Mouse (Mus musculus) cerebellum, postnatal 25 days (tissue): ENCODE results near the gene Tsen34.

Experiments
- DNase-seq, 2 experiments: peaks; one replicate each; pipeline ENCODE4 v3.0.0; 2021; ENCODE audit warnings: mixed read lengths in 2 of 2

The Tsen34 gene

DNA sequence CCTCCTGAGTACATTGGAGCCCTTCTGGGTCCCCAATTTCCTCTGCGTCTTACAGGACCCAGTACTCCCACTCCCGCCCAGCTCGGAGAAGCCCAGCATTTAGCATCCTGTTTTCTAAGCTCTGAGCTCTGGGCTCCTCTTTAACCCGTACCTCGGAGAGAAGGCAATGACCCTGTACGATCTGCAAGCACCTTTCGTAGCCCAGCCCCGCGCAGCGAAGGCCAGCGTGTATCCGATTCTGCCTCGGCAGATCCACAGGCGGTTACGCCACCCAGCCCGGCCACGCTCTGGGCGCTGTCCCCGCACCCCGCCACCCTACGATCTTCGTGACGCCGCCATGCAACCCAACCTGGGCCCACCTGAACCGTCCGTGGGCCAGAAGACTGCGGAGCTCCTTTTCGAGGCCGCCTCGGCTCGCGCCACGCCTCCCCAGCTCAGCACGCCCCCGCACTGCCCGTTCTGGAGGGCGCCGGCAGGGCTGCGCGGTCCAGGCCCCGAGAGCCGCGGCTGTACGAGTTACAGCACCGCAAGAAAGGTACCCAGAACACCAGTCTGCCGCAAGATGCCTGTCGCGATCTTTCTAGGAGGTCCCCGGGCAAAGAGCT lies at the start of gene Tsen34:
TSS of gene Tsen34 (plus strand) at position 482 of the 605 bp plus-strand sequence.
- no peak for DNase-seq

DNA sequence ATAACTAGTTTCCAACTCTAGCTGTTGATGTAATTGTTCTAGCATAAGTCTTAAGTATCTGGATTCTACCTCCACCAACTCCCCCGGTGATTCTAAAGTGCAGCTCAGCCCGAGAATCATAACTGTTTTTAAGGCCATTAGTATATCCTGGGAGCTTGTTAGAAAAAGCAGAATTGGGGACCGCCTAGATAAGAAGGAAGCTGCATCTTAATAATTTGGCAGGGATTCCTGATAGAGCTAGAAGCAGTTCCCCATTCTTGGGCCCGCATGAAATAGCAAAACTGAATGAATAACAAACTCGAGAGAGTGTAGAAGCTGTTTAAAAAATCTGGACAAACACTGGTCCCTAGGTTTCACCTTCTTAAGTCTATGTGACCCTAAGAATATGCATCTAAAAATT lies 49.3 kb upstream of the Tsen34 start:
- no peak for DNase-seq

DNA sequence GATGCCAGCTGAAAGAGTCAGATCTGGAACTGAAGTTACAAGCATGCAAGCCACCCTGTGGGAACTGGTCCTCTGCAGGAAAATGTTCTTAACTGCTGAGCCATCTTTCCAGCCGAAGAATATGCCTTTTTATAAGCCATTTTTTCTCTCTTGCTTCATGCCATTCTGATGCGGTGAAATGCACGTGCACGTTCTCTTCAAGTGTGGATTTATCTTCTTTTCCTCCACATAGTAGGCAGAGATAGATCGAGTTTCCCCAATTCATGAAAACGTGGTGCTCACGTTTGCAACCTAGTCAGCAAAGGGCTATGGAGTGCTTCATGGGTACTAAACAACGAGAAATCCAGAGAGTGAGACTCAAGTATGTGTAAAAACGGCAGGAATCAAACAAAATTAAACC lies 48.8 kb upstream of the Tsen34 start:
- no peak for DNase-seq

DNA sequence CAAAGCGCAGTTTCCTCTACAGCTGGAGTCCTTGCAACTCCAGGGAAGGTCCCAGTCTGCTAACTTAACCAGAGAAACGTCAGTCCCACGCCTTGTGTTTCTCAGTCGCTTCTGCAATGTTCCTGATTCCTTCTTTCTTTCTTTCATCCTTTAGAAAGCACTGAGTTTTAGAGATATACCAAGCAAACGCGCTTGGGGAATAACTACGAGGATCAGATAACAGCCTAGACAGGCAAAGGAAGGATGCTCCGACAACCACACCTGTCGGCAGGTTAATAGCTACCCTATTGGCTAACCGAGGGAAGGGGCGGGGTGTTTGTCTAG lies 48.4 kb upstream of the Tsen34 start:
- peak in 1 of 2 experiments; percentile 96 for DNase-seq

DNA sequence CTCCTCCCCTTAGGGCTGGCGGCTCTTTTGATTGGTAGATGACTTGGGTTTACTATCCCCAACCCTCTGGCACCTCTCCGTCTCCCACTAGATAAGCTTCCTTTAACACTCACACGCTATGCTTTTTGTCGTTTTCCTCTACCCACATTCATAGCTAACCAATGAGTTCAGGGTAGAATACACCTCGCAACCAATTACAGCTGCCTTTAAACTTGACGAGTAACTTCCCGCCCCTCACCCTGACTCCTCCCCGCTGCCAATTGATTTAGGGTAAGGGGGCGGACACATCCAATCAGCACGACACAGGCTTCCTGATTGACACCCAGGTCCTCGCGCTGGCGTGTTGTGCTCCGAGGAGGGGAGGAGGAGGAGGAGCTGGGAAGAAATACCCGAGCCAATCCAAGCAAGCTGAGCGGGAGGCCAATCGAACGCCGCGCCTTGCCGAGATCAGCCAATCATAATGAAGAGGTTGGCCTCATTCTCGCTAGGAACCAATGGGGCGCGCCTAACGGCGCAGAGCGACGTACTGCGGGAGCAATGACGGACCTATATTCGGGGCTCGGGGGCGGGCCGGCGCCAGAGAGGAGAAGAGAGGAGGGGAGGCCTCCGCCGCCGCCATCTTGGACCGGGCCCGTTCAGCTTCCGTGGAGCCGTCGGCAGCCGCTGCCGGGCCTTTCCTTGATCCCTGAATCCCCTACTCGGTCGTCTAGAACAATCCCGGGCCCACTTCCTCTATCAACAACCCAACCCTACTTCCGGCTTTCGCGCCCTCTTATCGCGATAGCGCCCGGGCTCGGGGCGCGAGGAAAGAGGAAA lies 47.8 kb upstream of the Tsen34 start, which contains the start of gene Cnot3:
TSS of gene Cnot3 (plus strand) at position 597 of the 816 bp plus-strand sequence.
- DNase-seq = peak; percentile 97 to 98

DNA sequence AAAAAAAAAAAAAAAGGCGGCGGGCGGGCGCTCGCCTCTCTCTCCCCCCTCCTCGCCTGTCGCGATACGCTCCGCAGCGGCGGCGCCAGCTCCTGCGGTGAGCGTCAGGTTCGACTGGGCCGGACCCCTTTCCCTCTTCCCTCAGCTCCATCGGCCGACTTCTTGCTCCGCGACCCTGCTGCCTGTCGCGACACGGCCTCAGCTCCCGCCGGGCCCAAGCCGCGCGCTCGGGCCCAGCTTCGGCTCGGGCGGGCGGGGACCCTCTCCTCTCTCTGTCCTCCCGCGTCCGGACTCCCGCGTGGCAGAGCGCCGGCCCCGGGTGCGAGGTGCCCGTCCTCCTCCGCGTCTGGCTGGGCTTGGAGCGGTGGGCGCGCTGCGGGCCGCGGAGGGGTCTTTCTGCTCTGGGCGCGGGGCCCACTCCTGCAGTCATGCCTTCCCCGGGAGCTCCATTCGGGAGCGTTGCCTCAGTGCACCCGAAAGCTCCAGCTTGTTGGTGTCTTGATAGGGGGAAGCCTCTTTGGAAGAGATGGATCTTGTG lies 47.1 kb upstream of the Tsen34 start:
- DNase-seq = no peak

DNA sequence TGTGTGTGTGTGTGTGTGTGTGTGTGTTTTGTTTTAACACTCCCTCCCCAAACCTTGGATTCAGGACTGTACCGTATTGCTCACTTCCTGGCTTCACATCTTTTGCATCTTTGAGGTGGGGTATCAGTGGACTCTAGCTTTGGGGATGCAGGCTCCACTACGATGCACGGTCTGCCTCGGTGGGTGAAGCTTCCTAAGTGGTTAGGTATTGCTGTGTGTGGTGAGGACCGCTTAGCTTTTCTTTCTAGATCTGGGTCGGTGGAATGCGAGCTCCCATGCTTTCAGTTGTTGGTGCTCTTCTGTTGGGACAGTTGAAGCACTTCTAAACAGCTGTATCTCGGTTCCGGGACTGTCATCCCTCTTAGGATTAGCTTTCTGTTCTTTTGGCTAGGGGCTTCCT lies 46.5 kb upstream of the Tsen34 start:
- no peak for DNase-seq

DNA sequence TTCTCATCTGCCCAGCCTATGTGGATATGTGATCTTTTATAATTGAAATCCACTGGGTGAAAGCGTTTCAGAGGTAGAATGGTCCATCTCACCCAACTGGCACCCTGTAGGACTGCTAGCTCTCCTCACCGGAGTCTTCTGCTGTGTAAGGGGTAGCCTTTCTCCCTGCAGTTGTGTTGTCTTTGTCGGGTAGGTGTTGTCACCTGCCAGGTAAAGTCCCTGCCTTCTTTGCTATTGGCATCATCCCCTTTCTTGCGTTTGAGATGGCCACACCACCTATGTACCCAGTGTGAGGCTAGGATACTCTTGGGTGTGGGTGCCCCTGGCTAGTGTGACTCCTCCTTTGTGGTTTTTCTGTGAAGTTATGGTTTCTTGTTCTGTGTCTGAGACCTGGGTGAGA lies 46.0 kb upstream of the Tsen34 start:
- DNase-seq = no peak

DNA sequence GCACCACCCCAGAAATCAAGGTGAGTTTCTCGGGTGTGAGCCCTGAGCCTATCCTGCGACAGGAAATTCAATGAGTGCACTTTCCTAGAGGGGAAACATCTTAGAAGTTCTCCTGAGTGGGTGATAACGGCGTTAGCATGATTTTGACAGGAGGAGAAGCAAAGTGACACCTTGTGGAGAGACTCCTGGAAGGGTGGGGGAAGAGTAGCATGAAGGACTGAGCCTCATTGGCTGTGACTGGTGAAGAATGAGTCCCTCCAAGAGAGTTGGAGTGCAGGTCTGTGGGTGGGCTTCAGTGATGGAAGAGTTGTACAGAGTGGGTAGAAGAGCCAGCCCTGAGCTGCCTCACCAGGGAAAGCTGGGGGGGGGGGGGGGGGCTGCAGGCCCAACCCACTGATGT lies 35.7 kb upstream of the Tsen34 start:
- no peak for DNase-seq

DNA sequence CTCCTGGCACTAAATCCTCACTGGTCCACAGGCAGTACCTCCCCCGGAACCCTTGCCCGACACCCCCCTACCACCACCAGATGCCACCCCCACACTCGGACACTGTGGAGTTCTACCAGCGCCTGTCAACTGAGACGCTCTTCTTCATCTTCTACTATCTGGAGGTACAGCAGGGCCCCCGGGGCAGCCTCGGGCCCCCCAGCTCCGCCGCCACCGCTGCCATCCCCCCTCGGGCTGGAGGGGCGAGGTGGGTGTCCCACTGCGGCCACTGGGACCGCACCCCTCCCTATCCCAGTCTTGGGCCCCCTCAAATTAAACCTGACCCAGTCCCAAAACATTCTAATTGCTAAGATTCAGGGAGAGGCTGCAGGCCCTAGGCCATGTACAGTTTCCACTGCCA lies 34.1 kb upstream of the Tsen34 start:
- no peak for DNase-seq

DNA sequence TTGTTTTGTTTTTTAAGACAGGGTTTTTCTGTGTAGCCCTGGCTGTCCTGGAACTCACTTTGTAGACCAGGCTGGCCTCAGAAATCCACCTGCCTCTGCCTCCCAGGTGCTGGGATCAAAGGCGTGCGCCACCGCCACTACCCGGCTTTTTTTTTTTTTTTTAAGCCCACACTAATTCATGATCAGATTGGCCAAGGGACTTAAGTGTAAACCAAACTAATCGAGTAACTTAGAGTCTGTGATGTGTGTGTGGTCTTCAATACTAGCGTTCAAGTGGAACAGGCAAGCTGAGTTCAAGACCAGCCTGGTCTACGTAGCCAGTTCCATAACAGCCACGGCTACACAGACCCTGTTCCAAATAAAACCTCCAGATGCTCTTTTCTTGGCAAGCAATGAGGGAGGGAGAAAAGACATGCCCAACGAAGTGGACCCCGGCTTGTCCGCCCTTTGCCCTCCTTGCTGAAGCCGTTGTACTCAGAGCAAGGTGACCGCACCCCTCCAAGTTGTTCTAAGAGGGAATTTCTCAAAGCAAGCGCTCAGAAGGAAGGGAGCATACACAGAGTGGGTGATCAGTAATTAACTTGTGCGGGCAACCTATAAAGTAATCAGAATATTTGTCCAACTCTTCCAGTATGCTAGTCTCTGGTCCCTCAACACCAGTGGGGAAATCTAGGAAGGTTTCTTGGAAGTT lies 28.0 kb upstream of the Tsen34 start:
- DNase-seq = no peak

DNA sequence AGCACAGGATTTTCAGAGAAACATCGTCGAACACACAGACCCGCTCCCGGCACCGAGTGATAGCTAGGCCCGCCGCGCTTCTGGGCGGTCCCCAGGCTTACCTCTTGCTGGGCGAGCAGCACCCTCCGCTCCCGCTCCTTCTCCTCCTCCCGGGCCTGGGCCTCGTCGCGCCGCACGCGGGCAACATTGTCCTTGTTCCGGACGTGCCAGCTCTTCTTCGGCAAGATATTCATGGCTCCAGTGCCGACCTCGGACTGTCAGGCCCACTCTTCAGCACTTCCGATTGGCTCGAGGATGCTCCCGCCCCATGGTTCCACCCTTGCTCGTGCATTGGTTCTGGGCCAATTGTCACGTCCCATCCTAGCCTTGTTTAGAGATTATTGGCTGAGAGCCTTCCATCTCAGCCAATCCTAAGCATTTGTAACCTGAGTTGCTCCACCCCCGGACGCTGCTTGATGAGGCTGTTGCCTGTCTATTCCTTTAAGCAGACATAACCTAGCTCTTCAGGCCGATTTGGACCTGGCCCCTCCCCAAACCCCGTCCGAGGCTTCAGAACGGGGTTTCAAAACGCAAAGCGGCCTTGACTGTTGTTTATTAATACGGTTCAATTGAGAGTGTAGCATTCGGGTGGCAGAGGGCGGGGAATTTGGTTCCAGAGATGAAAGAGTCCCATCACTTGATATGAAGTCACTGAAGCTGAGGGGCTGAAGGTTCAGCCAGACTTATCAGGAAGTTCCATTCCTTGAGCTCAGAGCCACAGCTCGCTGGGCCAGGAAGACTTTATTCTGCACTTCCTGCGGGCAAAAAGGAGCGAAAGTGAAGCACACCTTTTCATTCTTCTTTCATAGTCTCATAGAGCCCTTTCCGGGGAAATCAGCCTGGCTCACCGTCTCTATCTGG lies 27.2 kb upstream of the Tsen34 start, which contains the start of gene Leng1:
TSS of gene Leng1 (minus strand) at position 626 of the 900 bp plus-strand sequence.
- peak; percentile 95 to 96 for DNase-seq

DNA sequence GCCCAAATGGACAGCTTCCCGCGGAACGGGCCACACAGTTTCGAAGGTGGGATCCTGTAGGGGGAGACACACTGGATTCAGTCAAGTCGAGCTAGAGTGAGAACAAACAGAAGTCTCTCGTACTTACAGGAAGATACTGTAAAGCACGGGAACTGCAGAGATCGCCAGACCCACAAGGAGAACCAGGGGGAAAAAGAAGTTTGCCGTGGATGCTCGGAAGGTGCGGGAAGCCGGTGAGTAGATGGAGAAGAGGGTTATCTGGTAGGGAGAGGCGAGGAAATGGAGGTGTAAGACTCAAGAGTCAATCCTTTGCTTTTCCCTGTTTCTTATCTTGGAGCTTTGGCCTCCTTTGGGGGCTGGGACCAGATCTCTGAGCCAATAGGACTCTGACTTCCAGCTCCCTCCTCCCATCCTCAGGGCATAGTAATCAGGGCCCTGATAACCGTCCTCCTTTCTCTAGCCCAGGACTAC lies 25.7 kb upstream of the Tsen34 start:
- DNase-seq = no peak

DNA sequence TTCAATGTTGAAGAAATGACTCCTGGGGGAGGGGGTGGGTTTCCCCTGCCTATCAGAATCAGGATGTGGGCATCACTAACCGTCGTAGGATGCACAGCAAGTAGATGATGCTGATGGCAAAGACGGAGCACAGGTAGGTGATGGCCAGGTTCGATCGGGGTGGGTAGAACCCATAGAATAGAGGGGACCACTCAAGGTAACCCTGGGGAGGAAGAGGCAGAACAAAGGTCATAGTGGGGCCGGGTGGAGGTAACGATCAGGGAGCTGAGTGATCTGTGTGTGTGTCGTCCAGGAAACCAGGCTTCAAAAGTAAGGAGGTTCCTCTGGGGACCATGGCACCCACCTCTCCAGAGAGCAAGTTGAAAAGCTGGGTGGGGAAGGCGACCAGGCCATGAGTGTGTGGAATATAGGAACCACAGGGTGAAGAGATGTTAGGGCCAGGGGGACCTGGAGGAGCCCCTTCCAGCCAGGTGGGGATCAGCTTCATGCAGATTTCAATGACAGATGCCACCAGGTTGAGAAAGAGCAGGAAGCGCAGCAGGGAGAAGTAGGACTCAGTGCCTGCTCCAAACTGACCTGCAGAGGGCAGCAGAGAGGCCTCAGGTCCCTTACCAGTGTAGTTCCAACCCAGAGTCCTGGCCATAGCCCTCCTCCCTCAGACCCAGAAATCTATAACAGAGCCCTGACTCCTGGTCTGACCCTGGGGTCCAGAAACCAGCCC lies 18.0 kb upstream of the Tsen34 start:
- peak; percentile 87 to 94 for DNase-seq

DNA sequence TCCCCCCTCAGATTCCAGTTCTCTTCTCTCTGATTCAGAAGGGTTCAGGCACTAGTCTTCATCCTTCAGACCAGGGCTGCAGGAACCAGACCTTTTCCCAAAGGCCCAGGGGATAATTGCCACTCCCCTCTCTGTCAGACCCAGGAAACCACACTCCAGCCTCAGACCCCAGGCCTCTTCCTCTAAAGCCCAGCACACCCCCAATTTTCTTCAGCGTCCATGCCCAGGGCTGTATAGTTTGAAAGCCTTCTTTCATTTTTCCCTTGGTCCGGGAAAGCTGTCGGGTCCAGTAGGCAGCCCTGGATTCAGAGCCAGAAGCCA lies 17.5 kb upstream of the Tsen34 start:
- DNase-seq = no peak

DNA sequence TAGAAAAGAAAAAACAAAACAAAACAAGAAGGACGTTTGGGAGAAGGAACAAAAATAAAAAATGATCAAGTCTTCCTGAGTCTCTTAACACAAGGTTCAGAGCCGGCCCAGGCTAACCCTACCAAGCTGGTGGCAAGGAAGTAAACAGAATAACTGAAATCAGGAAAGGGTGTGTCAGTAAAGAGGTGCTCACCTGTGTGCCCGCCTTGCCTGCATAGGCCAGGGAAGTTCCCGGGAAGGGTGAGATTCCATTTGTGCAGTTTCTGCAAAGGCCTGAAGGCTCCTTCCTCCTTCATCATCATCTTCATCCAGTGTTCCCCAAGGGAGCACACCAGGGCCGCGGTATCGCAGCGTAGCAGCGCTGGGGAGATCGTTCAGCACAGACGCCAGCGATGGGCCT lies 16.3 kb upstream of the Tsen34 start:
- no peak for DNase-seq

DNA sequence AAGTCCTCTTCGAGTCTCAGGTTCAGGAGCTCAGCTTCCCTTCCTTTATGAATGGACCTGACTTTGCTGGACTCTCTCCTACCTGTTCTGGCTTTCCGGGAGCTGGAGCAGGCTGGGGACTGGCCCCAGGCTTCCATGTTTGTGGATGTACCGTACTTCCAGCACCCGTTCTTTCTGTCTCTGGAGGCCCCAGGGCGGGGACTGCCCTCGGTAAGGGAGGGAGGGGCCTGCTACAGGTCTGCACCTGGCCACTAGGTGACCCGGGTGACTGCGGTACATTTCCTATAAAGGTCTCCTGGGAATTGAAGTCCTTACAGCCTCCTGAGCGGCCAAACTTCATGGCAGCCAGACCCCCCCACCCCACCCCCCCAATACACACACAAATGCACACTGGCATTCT lies 15.3 kb upstream of the Tsen34 start, which contains the start of gene Tmc4:
TSS of gene Tmc4 (minus strand) at position 212 of the 400 bp plus-strand sequence.
- DNase-seq = no peak

DNA sequence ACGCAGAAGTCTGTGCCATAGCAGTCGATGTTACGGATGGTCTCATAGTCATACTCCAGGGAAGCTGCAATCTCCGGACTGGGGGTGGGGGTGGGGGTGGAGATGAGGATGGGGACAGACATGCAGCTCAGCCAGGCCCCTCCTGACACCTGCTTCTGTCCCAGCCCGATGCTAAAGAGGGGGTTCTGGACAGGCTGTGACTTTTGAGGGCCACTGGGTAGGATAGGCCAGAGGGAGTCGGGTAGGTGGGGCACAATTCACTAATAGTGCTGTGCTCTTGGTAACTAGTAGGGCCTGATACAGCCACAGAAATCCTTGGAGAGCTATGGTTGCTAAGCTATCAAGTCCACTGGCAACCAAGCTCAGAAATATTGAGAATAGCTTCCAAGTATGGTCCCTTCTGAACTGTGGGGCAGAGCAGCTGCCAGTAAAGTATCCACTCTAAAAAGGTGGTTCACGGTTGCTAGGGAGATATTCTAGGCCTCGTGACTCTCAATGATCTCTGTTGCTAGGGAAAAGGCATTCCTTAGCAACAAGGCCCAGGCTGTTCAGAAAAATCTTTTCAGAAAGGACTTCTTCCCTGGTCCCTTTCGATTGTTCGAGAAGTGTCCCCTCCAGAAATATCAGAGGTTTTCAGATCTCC lies 8.6 kb upstream of the Tsen34 start:
- DNase-seq = no peak

DNA sequence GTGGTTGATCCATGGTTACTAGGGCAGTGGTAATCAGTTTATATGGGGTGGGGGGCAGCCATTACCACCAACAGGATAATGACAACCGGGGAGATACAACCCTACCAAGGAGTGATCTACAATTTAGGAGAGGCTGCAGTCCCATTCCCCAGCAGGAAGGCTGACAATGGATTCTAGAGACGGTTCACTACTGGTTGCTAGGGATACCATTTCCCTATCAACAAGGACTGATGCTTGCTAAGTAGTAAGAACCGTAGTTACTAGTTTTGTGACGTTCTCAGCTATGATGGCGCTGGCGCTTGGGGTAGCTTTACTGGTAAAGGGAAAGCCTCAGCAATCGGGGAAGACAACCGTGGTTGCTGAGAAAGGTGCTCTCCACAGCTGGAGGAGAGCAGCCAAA lies 8.0 kb upstream of the Tsen34 start:
- no peak for DNase-seq

DNA sequence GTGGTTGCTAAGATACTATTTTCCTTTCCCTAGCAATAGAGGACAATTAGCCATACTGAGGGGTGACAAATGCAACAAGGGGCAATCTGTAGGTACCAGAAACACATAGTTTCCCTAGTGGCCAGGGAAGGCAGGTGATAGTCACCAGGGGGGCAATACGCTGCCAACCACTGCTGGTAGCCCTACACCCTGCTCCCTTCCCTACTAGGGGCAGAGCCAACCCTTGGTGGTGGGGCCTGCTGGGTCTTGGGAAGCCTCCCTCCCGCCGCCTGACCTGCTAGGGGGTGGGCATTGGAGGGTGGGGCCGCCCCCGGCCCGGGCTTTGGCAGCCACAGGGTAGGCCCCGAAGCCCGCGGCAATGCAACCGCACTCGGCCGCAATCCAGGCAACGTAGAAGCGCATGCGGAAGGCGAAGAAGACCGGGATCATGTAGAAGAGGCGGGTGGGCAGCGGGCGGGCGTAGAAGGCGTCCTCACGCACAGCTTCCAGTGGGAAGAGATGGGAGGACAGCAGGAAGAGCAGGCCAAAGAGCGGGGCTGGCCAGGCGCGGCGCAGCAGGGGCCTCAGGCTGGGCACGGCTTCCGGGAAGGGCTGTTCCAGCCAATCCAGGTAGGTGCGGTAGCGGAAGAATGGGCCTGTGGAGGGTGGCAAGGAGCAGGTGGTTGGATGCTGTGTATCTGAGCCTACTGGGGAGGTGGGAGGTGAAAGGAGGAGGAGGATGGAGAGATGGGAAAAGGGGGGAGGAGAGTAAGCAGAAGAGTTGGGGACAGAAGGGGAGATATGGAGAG lies 7.1 kb upstream of the Tsen34 start:
- DNase-seq = peak; percentile 81 to 84
